Mouse (Mus musculus) liver, embryonic 13.5 days (tissue): ENCODE data around the gene Adgrf5. TPM values are rescaled to one million over a fixed set of nuclear protein-coding genes. Genes with fewer than 3 reads are reported as not detected.

Experiments used
- ATAC-seq: fragments of 200-750 bp; cut with Nextera tagmentation; 2 replicates; pipeline ENCODE4 v1.8.0; 2017; ENCODE audit warnings: low read depth, mild to moderate bottlenecking, moderate number of reproducible peaks, moderate library complexity
- DNase-seq: peaks from one replicate; pipeline ENCODE4 v3.0.0; 2022
- H3K27ac ChIP-seq: fragments of 300-500 bp; sonication (generic); 2 replicates; pipeline ENCODE4 v1.5.1; 2015; ENCODE audit warnings: moderate library complexity, mild to moderate bottlenecking, inconsistent platforms
- H3K27me3 ChIP-seq: fragments of 300-500 bp; sonication (generic); 2 replicates; pipeline ENCODE4 v1.6.1; 2015; ENCODE audit warnings: mild to moderate bottlenecking, inconsistent platforms
- H3K36me3 ChIP-seq: fragments of 300-500 bp; sonication (generic); 2 replicates; pipeline ENCODE4 v1.6.1; 2015; ENCODE audit warnings: mild to moderate bottlenecking, inconsistent platforms
- H3K4me1 ChIP-seq: fragments of 300-500 bp; sonication (generic); replicated peaks from 2 replicates; pipeline ENCODE4 v1.6.1; 2015; ENCODE audit warnings: inconsistent platforms
- H3K4me2 ChIP-seq: fragments of 300-500 bp; sonication (generic); 2 replicates; pipeline ENCODE4 v1.6.1; 2015; ENCODE audit warnings: inconsistent platforms, mild to moderate bottlenecking, moderate library complexity
- H3K4me3 ChIP-seq: fragments of 300-500 bp; sonication (generic); replicated peaks from 2 replicates; pipeline ENCODE4 v1.5.1; 2015; ENCODE audit warnings: mild to moderate bottlenecking, inconsistent platforms
- H3K9ac ChIP-seq: fragments of 300-500 bp; sonication (generic); 2 replicates; pipeline ENCODE4 v1.6.1; 2015; ENCODE audit warnings: mild to moderate bottlenecking, inconsistent platforms
- H3K9me3 ChIP-seq: fragments of 300-500 bp; sonication (generic); replicated peaks from 2 replicates; pipeline ENCODE4 v1.6.1; 2016; ENCODE audit warnings: inconsistent platforms
- WGBS: fragments of 180-500 bp; shearing (Covaris S2); methylation state at CpG from one replicate; pipeline ENCODE4 v1.1.7; 2015; ENCODE audit not compliant: insufficient replicate concordance; 5-methylcytosine and 5-hydroxymethylcytosine counted together
- polyA plus RNA-seq: library from polyadenylated mRNA; unstranded; fragments of >200 nt; fragmentation: Nextera tagmentation; extraction: Ambion mirVana; gene quantifications from 2 replicates; pipeline ENCODE4 v1.2.1, GENCODE M21; 2015

The Adgrf5 gene
- polyA plus RNA-seq, 1 experiment from 2014 or later = 2.3 TPM

GRCm38 (mm10) chr17:43502592-43502991, 142.3 kb downstream of the Adgrf5 start, which contains the start of gene Mep1a:
TSS of gene Mep1a (minus strand) at chr17:43502812.
- Histone ChIP-seq H3K27ac (no peak within 1 kb of the TSS), H3K4me1 (no peaks in the 10 kb centered on the region), H3K9me3 (no peaks in the 10 kb centered on the region), H3K4me2 (no peak within 1 kb of the TSS), H3K27me3 (no peaks in the 10 kb centered on the region), H3K36me3 (no peaks in the 10 kb centered on the region), H3K4me3 (no peak within 1 kb of the TSS), H3K9ac (no peak within 1 kb of the TSS)
- WGBS = 75% methylated on average over 9 of the region's 9 CpGs
- no peak for DNase-seq
- ATAC-seq = no peak

- no peaks in the 10 kb centered on the region for H3K4me1 ChIP-seq
- H3K9ac ChIP-seq = no peak overlapping the region
- no peaks in the 10 kb centered on the region for H3K27me3 ChIP-seq
- H3K36me3 ChIP-seq = no peaks in the 10 kb centered on the region
- H3K4me3 ChIP-seq = no peak overlapping the region
- ATAC-seq (no peak), DNase-seq (no peak)
- 51% methylated on average over 4 of the region's 4 CpGs for WGBS
- no peaks in the 10 kb centered on the region for H3K9me3 ChIP-seq
- no peak overlapping the region for H3K27ac ChIP-seq
- H3K4me2 ChIP-seq = no peak overlapping the region
These were observed 143.8 kb downstream of the Adgrf5 start for GRCm38 (mm10) chr17:43503861-43504593.

- H3K4me3 ChIP-seq = no peak overlapping the region
- H3K36me3 ChIP-seq = no peaks in the 10 kb centered on the region
- no peak for DNase-seq
- H3K27ac ChIP-seq = no peak overlapping the region
- WGBS = 72% methylated on average over 6 of the region's 6 CpGs
- H3K4me2 ChIP-seq = no peak overlapping the region
- no peak overlapping the region for H3K9ac ChIP-seq
- no peaks in the 10 kb centered on the region for H3K9me3 ChIP-seq
- H3K27me3 ChIP-seq = no peaks in the 10 kb centered on the region
- no peaks in the 10 kb centered on the region for H3K4me1 ChIP-seq
- no peak for ATAC-seq
These were observed 144.3 kb downstream of the Adgrf5 start for GRCm38 (mm10) chr17:43504594-43504934.

Other genes starting within 250 kb of the Adgrf5 start
- 0.16 and 0.39 TPM in 2 replicates for gene Adgrf1, start 90.1 kb upstream of the Adgrf5 start, polyA plus RNA-seq
- gene Mep1a, start 142.4 kb downstream of the Adgrf5 start, polyA plus RNA-seq = not detected in 2 replicates
- not detected in 2 replicates for gene Ankrd66, start 183.2 kb downstream of the Adgrf5 start, polyA plus RNA-seq
- gene Pla2g7, start 207.6 kb downstream of the Adgrf5 start, polyA plus RNA-seq = 7.4 and 7.6 TPM in 2 replicates